Comparison of ENCODE assay signal across 12 mouse cellular contexts in genomic region chr2:174325989-174326388, GRCm38 (mm10). TPM values are rescaled to one million over a fixed set of nuclear protein-coding genes. Genes with fewer than 3 reads are reported as not detected.
A peak's percentile ranks its signal among the peaks of the same experiment; 100 is the strongest.
DNase-seq lines count a peak whose midpoint lies in the region; ATAC-seq lines count a peak whose summit lies in the region.
"Had no signal": no experiment of that assay in that cellular context is flagged by ENCODE, and none has a peak within 500 bp of the region (broad histone marks: within the 10 kb centered on the region; RNA-seq: fewer than 3 reads in every experiment).

No protein-coding gene starts in this region.

- no peaks in the 10 kb centered on the region; the same call in 1 of the 2 replicates for H3K36me3 ChIP-seq in heart, embryonic 15.5 days
- H3K36me3 ChIP-seq in megakaryocyte, embryonic 14.5 days (replicated peaks; ENCODE audit: low read length): peaks cover 4% of the 10 kb centered on the region
- H3K36me3 ChIP-seq in intestine, embryonic 15.5 days: no peaks in the 10 kb centered on the region
- no peaks in the 10 kb centered on the region for H3K36me3 ChIP-seq in stomach, embryonic 15.5 days
- H3K36me3 ChIP-seq: hindbrain, embryonic 13.5 days had no signal

- no peaks in the 10 kb centered on the region for H3K9me3 ChIP-seq in heart, embryonic 15.5 days (replicated peaks)
- peaks cover 9% of the 10 kb centered on the region for H3K9me3 ChIP-seq in megakaryocyte, embryonic 14.5 days
- no peaks in the 10 kb centered on the region for H3K9me3 ChIP-seq in intestine, embryonic 15.5 days
- no peaks in the 10 kb centered on the region for H3K9me3 ChIP-seq in stomach, embryonic 15.5 days
- H3K9me3 ChIP-seq: hindbrain, embryonic 13.5 days had no signal

- DNase-seq in heart, adult 8-10 months (ENCODE audit: low spot score): no peak
- no peak for DNase-seq in thymus, postnatal 4 days
- DNase-seq: cerebellum, postnatal 14 days; gastrocnemius, postnatal 25 days had no signal

- peak overlapping the region; percentile 70; the same call in 1 of the 2 replicates for H3K4me2 ChIP-seq in heart, embryonic 15.5 days
- peak overlapping the region; percentile 79 for H3K4me2 ChIP-seq in intestine, embryonic 15.5 days (replicated peaks)
- peak overlapping the region; percentile 74; the same call in 1 of the 2 replicates for H3K4me2 ChIP-seq in stomach, embryonic 15.5 days

- no peak overlapping the region for H3K27ac ChIP-seq in heart, embryonic 15.5 days
- H3K27ac ChIP-seq in intestine, embryonic 15.5 days: no peak overlapping the region
- no peak overlapping the region for H3K27ac ChIP-seq in stomach, embryonic 15.5 days
- H3K27ac ChIP-seq: hindbrain, embryonic 13.5 days had no signal

- no peaks in the 10 kb centered on the region for H3K27me3 ChIP-seq in heart, embryonic 15.5 days
- no peaks in the 10 kb centered on the region for H3K27me3 ChIP-seq in megakaryocyte, embryonic 14.5 days (replicated peaks)
- no peaks in the 10 kb centered on the region for H3K27me3 ChIP-seq in intestine, embryonic 15.5 days (replicated peaks)
- no peaks in the 10 kb centered on the region for H3K27me3 ChIP-seq in stomach, embryonic 15.5 days (replicated peaks)
- H3K27me3 ChIP-seq: hindbrain, embryonic 13.5 days had no signal

- peaks cover 8% of the 10 kb centered on the region for H3K4me1 ChIP-seq in heart, embryonic 15.5 days (replicated peaks)
- peaks cover 7% of the 10 kb centered on the region for H3K4me1 ChIP-seq in megakaryocyte, embryonic 14.5 days
- peaks cover 8% of the 10 kb centered on the region for H3K4me1 ChIP-seq in intestine, embryonic 15.5 days (replicated peaks)
- H3K4me1 ChIP-seq in stomach, embryonic 15.5 days: peaks cover 4% of the 10 kb centered on the region

- no peak overlapping the region for H3K4me3 ChIP-seq in heart, embryonic 15.5 days
- peak overlapping the region; percentile 97 for H3K4me3 ChIP-seq in megakaryocyte, embryonic 14.5 days (replicated peaks)
- no peak overlapping the region; the same call in 1 of the 2 replicates for H3K4me3 ChIP-seq in intestine, embryonic 15.5 days (replicated peaks)
- H3K4me3 ChIP-seq in stomach, embryonic 15.5 days (replicated peaks): 0 out of 2 replicates have a peak overlapping the region, but pooled peaks have one; percentile 95

- H3K9ac ChIP-seq in heart, embryonic 15.5 days: no peak overlapping the region
- 0 out of 2 replicates have a peak overlapping the region, but pooled peaks have one; percentile 54 for H3K9ac ChIP-seq in intestine, embryonic 15.5 days
- no peak overlapping the region for H3K9ac ChIP-seq in stomach, embryonic 15.5 days

- 70% methylated on average over 4 of the region's 4 CpGs for WGBS in heart, embryonic 15.5 days
- WGBS in intestine, embryonic 15.5 days: 73% methylated on average over 4 of the region's 4 CpGs
- WGBS in stomach, embryonic 15.5 days: 72% methylated on average over 4 of the region's 4 CpGs

- ATAC-seq in heart, embryonic 15.5 days (replicated peaks; ENCODE audit: insufficient number of reproducible peaks, insufficient read depth, low FRiP score, low read depth): no peak
- no peak for ATAC-seq in megakaryocyte, adult 5-6 weeks (ENCODE audit: poor library complexity, severe bottlenecking)
- ATAC-seq in intestine, embryonic 15.5 days: no peak
- no peak for ATAC-seq in stomach, embryonic 15.5 days (ENCODE audit: insufficient read depth, low FRiP score, low read depth)

RNA-seq across cellular contexts. Expression of gene Gm20721, which starts 20.5 kb away (rescaled TPM):
- 17.1 and 32.0 TPM in 2 replicates for polyA plus RNA-seq in heart, embryonic 15.5 days (2015; fragmentation: Nextera tagmentation; extraction: Ambion mirVana)
- total RNA-seq in heart, adult 8-10 months (2022): 1 to 10 TPM; 1.3 to 1.7 (median 1.5) TPM
- polyA plus RNA-seq in megakaryocyte, embryonic 14.5 days (2012; ENCODE audit: insufficient read depth, low replicate concordance): 0.57 TPM in 1 of 2 replicates, not detected in the other
- total RNA-seq in megakaryocyte, adult 5-6 weeks (2015): 0.21 TPM in 1 of 2 replicates, not detected in the other
- 1.5 and 3.4 TPM in 2 replicates for total RNA-seq in megakaryocyte, adult 5-6 weeks (2017)
- 29.6 and 40.8 TPM in 2 replicates for polyA plus RNA-seq in intestine, embryonic 15.5 days (2015; fragmentation: Nextera tagmentation; extraction: Ambion mirVana)
- polyA plus RNA-seq in stomach, embryonic 15.5 days (2015; fragmentation: Nextera tagmentation; extraction: Ambion mirVana): 37.5 and 62.9 TPM in 2 replicates
- total RNA-seq: liver, adult 2 months had no signal
- polyA plus RNA-seq: urinary bladder, adult 2 months had no signal

RNA-seq across cellular contexts. Expression of gene Gnas, which starts 41.9 kb away (rescaled TPM):
- polyA plus RNA-seq in heart, embryonic 15.5 days (2015; fragmentation: Nextera tagmentation; extraction: Ambion mirVana): 1,401 and 1,438 TPM in 2 replicates
- total RNA-seq in heart, adult 8-10 months (2022): 1,000 to 10,000 TPM; 1,172 to 1,307 (median 1,221) TPM
- polyA plus RNA-seq in megakaryocyte, embryonic 14.5 days (2012; ENCODE audit: insufficient read depth, low replicate concordance): 1,157 and 1,276 TPM in 2 replicates
- 518 and 554 TPM in 2 replicates for total RNA-seq in megakaryocyte, adult 5-6 weeks (2015)
- total RNA-seq in megakaryocyte, adult 5-6 weeks (2017): 238 and 262 TPM in 2 replicates
- polyA plus RNA-seq in intestine, embryonic 15.5 days (2015; fragmentation: Nextera tagmentation; extraction: Ambion mirVana): 1,496 and 1,641 TPM in 2 replicates
- 1,615 and 1,630 TPM in 2 replicates for polyA plus RNA-seq in stomach, embryonic 15.5 days (2015; fragmentation: Nextera tagmentation; extraction: Ambion mirVana)

Comparison
In these comparisons a context has a peak if more than half of its experiments do, and no peak if none do; other contexts are left out.
1. H3K4me3 ChIP-seq: peak in megakaryocyte, embryonic 14.5 days (single experiment) and stomach, embryonic 15.5 days (single experiment); none in heart, embryonic 15.5 days (single experiment) and intestine, embryonic 15.5 days (single experiment).
2. RNA of gene Gm20721, which starts 20.5 kb away (polyA plus RNA-seq): 37.5 to 62.9 TPM in stomach, embryonic 15.5 days, 29.6 to 40.8 TPM in intestine, embryonic 15.5 days and 17.1 to 32.0 TPM in heart, embryonic 15.5 days; 0.57 TPM in megakaryocyte, embryonic 14.5 days; every median in the first group is over 10 times any median in the second.
3. Peak in every context shown above with its lines, with median percentiles within 50 percentile points of each other: H3K4me2 ChIP-seq.